Mouse (Mus musculus): ENCODE data around the gene Cachd1.

- no peak for TF ChIP-seq CTCF (IDR thresholded peaks at IDR 0.05; ENCODE audit: insufficient read depth, low read length)
- TF ChIP-seq POLR2A (IDR thresholded peaks at IDR 0.05; ENCODE audit: borderline replicate concordance, extremely low read depth, low read depth, low read length), result no peak
Measured at GRCm38 (mm10) chr4:101009092-101009491, 232.6 kb downstream of the Cachd1 start.

Data from lung, adult 2 months (tissue).